Mouse (Mus musculus) embryonic facial prominence, embryonic 15.5 days (tissue): ENCODE results near the gene Nkrf. TPM values are rescaled to one million over a fixed set of nuclear protein-coding genes. Genes with fewer than 3 reads are reported as not detected.

Experiments used
- ATAC-seq: fragments of 200-750 bp; cut with Nextera tagmentation; 2 replicates; pipeline ENCODE4 v1.8.0; 2017; ENCODE audit warnings: low read depth, moderate TSS enrichment; ENCODE audit not compliant: insufficient number of reproducible peaks, low FRiP score, low TSS enrichment
- H3K27ac ChIP-seq: fragments of 300-500 bp; sonication (generic); replicated peaks from 2 replicates; pipeline ENCODE4 v1.5.1; 2015; ENCODE audit warnings: mild to moderate bottlenecking, inconsistent platforms
- H3K27me3 ChIP-seq: fragments of 300-500 bp; sonication (generic); 2 replicates; pipeline ENCODE4 v1.6.1; 2015; ENCODE audit warnings: inconsistent platforms
- H3K36me3 ChIP-seq: fragments of 300-500 bp; sonication (generic); 2 replicates; pipeline ENCODE4 v1.6.1; 2015; ENCODE audit warnings: mild to moderate bottlenecking, inconsistent platforms
- H3K4me1 ChIP-seq: fragments of 300-500 bp; sonication (generic); 2 replicates; pipeline ENCODE4 v1.6.1; 2015; ENCODE audit warnings: inconsistent platforms
- H3K4me2 ChIP-seq: fragments of 300-500 bp; sonication (generic); replicated peaks from 2 replicates; pipeline ENCODE4 v1.6.1; 2015; ENCODE audit warnings: mild to moderate bottlenecking, inconsistent platforms
- H3K4me3 ChIP-seq: fragments of 300-500 bp; sonication (generic); replicated peaks from 2 replicates; pipeline ENCODE4 v1.5.1; 2015; ENCODE audit warnings: mild to moderate bottlenecking, inconsistent platforms
- H3K9ac ChIP-seq: fragments of 300-500 bp; sonication (generic); 2 replicates; pipeline ENCODE4 v1.6.1; 2015; ENCODE audit warnings: inconsistent platforms
- H3K9me3 ChIP-seq: fragments of 300-500 bp; sonication (generic); replicated peaks from 2 replicates; pipeline ENCODE4 v1.6.1; 2016; ENCODE audit warnings: inconsistent platforms
- WGBS: fragments of 180-500 bp; shearing (Covaris S2); methylation state at CpG from one replicate; pipeline ENCODE4 v1.1.7; 2015; 5-methylcytosine and 5-hydroxymethylcytosine counted together
- polyA plus RNA-seq: library from polyadenylated mRNA; unstranded; fragments of >200 nt; fragmentation: Nextera tagmentation; extraction: Ambion mirVana; gene quantifications from 2 replicates; pipeline ENCODE4 v1.2.1, GENCODE M21; 2015

The Nkrf gene
- polyA plus RNA-seq, result 1.3 and 2.1 TPM in 2 replicates

- WGBS, result 17% methylated on average over 34 of the region's 47 CpGs
Observed at GRCm38 (mm10) chrX:36902321-36903114, at the start of gene Nkrf. Gene Nkrf, minus strand, starts transcription at chrX:36902899.

GRCm38 (mm10) chrX:36941106-36941505 lies 38.4 kb upstream of the Nkrf start:
- H3K9me3 ChIP-seq, result no peaks in the 10 kb centered on the region
- H3K36me3 ChIP-seq, result no peaks in the 10 kb centered on the region
- H3K27me3 ChIP-seq, result no peaks in the 10 kb centered on the region
- no peaks in the 10 kb centered on the region for H3K4me1 ChIP-seq
- no peak overlapping the region for H3K9ac ChIP-seq
- H3K4me2 ChIP-seq, result no peak overlapping the region
- no peak overlapping the region for H3K4me3 ChIP-seq
- no peak for ATAC-seq
- WGBS, result 78% methylated on average over 3 of the region's 3 CpGs
- H3K27ac ChIP-seq, result no peak overlapping the region

More at GRCm38 (mm10) chrX:36902321-36903114, at the start of gene Nkrf:
- H3K9me3 ChIP-seq, result no peaks in the 10 kb centered on the region
- no peaks in the 10 kb centered on the region for H3K27me3 ChIP-seq
- H3K4me2 ChIP-seq, result peak within 1 kb of the TSS; percentile 65
- ATAC-seq, result peak; percentile 83
- peak within 1 kb of the TSS; percentile 59 for H3K27ac ChIP-seq
- no peaks in the 10 kb centered on the region for H3K36me3 ChIP-seq
- peaks cover 5% of the 10 kb centered on the region; the same call in 1 of the 2 replicates for H3K4me1 ChIP-seq
- peak within 1 kb of the TSS; percentile 53 for H3K4me3 ChIP-seq
- peak within 1 kb of the TSS; percentile 23 for H3K9ac ChIP-seq

GRCm38 (mm10) chrX:36939806-36940413 lies 37.2 kb upstream of the Nkrf start:
- H3K9ac ChIP-seq, result no peak overlapping the region
- H3K27ac ChIP-seq, result no peak overlapping the region
- ATAC-seq, result no peak; the same call in 1 of the 2 replicates
- no peak overlapping the region for H3K4me2 ChIP-seq
- no peaks in the 10 kb centered on the region for H3K4me1 ChIP-seq
- H3K4me3 ChIP-seq, result no peak overlapping the region
- H3K27me3 ChIP-seq, result no peaks in the 10 kb centered on the region
- WGBS, result 75% methylated on average over 4 of the region's 4 CpGs
- no peaks in the 10 kb centered on the region for H3K36me3 ChIP-seq
- H3K9me3 ChIP-seq, result no peaks in the 10 kb centered on the region

GRCm38 (mm10) chrX:36935326-36935966 lies 32.7 kb upstream of the Nkrf start:
- Histone ChIP-seq H3K36me3 (no peaks in the 10 kb centered on the region), H3K4me2 (no peak overlapping the region), H3K27ac (no peak overlapping the region), H3K27me3 (no peaks in the 10 kb centered on the region), H3K4me3 (no peak overlapping the region), H3K4me1 (no peaks in the 10 kb centered on the region), H3K9me3 (no peaks in the 10 kb centered on the region), H3K9ac (no peak overlapping the region)
- 49% methylated on average over 7 of the region's 7 CpGs for WGBS
- ATAC-seq, result no peak

- 55% methylated on average over 1 of the region's 1 CpGs for WGBS
- Histone ChIP-seq H3K4me1 (no peaks in the 10 kb centered on the region), H3K9ac (no peak overlapping the region), H3K4me3 (no peak overlapping the region), H3K27me3 (no peaks in the 10 kb centered on the region), H3K27ac (no peak overlapping the region), H3K4me2 (no peak overlapping the region), H3K9me3 (no peaks in the 10 kb centered on the region), H3K36me3 (no peaks in the 10 kb centered on the region)
- no peak for ATAC-seq
Observed at GRCm38 (mm10) chrX:36930574-36930973, 27.9 kb upstream of the Nkrf start.

DNA sequence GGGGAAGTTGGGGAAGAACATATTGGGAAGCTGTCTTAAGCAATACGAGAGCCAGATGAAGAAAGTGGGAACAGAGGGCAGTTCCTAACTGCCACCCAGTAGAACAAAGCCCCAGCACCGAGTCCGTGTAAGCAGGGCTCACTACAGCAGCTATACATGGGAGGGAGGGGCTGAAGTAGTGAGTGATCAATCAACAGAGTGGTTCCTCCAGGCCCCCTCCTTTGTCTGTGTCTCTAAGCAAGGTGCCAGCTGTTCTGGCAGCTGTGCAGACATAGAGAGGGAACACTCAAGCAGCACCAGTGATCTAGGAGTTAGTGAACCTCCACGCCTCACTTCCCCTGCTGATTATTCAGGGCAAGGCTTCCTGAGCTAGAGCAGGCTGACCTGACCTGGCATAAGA lies 27.0 kb upstream of the Nkrf start:
- WGBS, result 72% methylated on average over 4 of the region's 4 CpGs
- no peaks in the 10 kb centered on the region for H3K27me3 ChIP-seq
- no peak for ATAC-seq

DNA sequence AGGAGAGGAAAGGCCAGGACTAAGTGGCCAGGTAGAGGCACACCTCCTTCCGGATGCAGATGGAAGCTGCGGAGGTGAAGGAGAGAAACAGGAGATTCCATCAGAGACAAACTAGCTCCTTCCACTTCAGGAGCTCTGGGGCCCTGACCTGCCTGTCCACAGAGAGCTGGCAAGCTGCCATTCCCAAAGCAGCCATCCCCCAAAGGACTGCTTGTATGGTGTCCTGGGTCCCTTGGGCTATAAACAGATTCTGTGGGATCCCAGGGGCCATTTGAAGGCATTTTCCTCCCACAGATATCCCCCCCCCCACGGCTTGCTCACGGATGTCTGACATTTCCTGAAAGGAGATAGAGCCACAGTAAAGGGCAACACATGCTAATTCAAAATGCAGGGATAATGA lies 26.1 kb upstream of the Nkrf start:
- no peaks in the 10 kb centered on the region for H3K27me3 ChIP-seq
- H3K9me3 ChIP-seq, result no peaks in the 10 kb centered on the region
- H3K4me2 ChIP-seq, result no peak overlapping the region
- no peaks in the 10 kb centered on the region for H3K4me1 ChIP-seq
- no peak for ATAC-seq
- H3K36me3 ChIP-seq, result no peaks in the 10 kb centered on the region
- H3K4me3 ChIP-seq, result no peak overlapping the region
- no peak overlapping the region for H3K27ac ChIP-seq
- 82% methylated on average over 4 of the region's 4 CpGs for WGBS
- no peak overlapping the region for H3K9ac ChIP-seq

More for the DNA sequence above, 27.0 kb upstream of the Nkrf start:
- H3K4me1 ChIP-seq, result no peaks in the 10 kb centered on the region
- no peak overlapping the region for H3K4me2 ChIP-seq
- no peaks in the 10 kb centered on the region for H3K9me3 ChIP-seq
- H3K4me3 ChIP-seq, result no peak overlapping the region
- H3K36me3 ChIP-seq, result no peaks in the 10 kb centered on the region
- no peak overlapping the region for H3K9ac ChIP-seq
- H3K27ac ChIP-seq, result no peak overlapping the region

DNA sequence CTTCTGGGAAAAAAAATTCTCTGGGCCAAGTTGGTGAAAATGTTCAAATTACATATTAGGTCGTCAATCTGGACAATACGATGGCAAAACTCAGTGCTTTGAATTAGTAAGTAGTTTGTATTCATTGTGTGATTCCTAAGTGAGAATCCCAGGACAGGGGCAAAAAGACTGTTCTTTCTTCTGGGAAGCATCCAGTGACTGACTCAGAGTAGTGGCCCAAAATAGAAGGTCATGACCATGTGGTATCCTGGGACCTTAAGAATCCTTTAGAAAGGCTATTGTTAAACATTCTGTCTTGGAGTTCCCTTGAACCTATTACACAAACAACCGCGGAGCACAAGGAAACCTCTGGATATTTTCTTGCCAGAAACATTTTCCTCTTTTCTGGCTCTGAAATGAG lies 18.6 kb upstream of the Nkrf start:
- Histone ChIP-seq H3K4me2 (no peak overlapping the region), H3K9me3 (no peaks in the 10 kb centered on the region), H3K4me1 (no peaks in the 10 kb centered on the region), H3K9ac (no peak overlapping the region), H3K27me3 (no peaks in the 10 kb centered on the region), H3K27ac (no peak overlapping the region), H3K36me3 (no peaks in the 10 kb centered on the region), H3K4me3 (no peak overlapping the region)
- no peak for ATAC-seq
- 81% methylated on average over 4 of the region's 4 CpGs for WGBS

DNA sequence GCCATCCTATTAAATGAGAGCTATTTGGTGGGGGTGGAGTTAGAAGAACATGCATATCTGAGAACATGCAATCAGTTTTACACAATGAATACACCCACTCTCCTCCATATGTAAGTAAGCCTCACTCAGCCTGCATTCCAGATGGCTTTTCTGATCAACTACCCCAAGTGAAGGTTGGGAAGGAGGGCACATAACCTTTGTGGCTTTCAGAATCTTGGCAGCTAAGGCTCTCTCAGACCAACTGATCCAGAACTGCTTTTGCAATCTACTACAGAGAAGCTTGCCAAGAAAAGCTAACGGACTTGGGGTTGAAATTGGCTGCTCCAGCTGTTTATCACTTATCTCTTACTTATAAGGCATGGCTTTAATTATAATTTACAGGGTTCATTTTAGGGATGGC lies 15.1 kb upstream of the Nkrf start:
- H3K4me1 ChIP-seq, result no peaks in the 10 kb centered on the region
- no peaks in the 10 kb centered on the region for H3K27me3 ChIP-seq
- H3K4me2 ChIP-seq, result no peak overlapping the region
- no peaks in the 10 kb centered on the region for H3K9me3 ChIP-seq
- no peak overlapping the region for H3K9ac ChIP-seq
- no peak overlapping the region for H3K4me3 ChIP-seq
- H3K27ac ChIP-seq, result no peak overlapping the region
- 69% methylated on average over 1 of the region's 1 CpGs for WGBS
- H3K36me3 ChIP-seq, result no peaks in the 10 kb centered on the region
- no peak for ATAC-seq

DNA sequence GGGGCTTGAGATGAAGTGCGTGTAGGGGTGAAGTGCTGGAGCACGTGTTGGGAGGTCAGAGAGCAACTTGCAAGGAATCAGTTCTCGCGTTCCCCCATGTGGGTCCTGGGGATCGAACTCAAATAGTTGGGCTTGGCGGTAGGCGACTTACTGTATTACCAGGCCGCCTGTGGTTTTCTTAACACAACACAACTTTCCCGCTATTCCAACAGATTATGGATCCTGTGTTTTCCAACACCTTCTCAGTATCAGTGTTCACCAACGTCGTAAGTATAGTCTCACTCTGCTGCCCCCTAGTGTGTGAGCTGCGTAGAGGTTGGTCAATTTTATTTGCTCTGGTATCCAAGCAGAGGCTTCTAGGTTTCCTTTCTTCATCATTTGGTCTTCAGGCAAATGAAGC lies 8.6 kb upstream of the Nkrf start:
- H3K27ac ChIP-seq, result no peak overlapping the region
- no peak overlapping the region for H3K4me2 ChIP-seq
- 49% methylated on average over 12 of the region's 12 CpGs for WGBS
- H3K4me1 ChIP-seq, result no peaks in the 10 kb centered on the region
- H3K36me3 ChIP-seq, result no peaks in the 10 kb centered on the region
- no peaks in the 10 kb centered on the region for H3K9me3 ChIP-seq
- no peak for ATAC-seq
- no peaks in the 10 kb centered on the region for H3K27me3 ChIP-seq
- no peak overlapping the region for H3K9ac ChIP-seq
- no peak overlapping the region for H3K4me3 ChIP-seq

GRCm38 (mm10) chrX:36906539-36906938 lies 3.8 kb upstream of the Nkrf start:
- WGBS, result 31% methylated on average over 5 of the region's 5 CpGs
- Histone ChIP-seq H3K4me2 (no peak overlapping the region), H3K4me1 (peaks cover 5% of the 10 kb centered on the region; the same call in 1 of the 2 replicates), H3K27me3 (no peaks in the 10 kb centered on the region), H3K9ac (no peak overlapping the region), H3K27ac (no peak overlapping the region), H3K4me3 (no peak overlapping the region), H3K9me3 (no peaks in the 10 kb centered on the region), H3K36me3 (no peaks in the 10 kb centered on the region)
- ATAC-seq, result no peak
